Mouse (Mus musculus): ENCODE data around the gene Guca1a.
"Not testable (repeated sequence)": the region's sequence is repeated elsewhere in the genome, so short reads cannot be mapped to it uniquely, and the experiment has no call there.

Gene Guca1a

DNA sequence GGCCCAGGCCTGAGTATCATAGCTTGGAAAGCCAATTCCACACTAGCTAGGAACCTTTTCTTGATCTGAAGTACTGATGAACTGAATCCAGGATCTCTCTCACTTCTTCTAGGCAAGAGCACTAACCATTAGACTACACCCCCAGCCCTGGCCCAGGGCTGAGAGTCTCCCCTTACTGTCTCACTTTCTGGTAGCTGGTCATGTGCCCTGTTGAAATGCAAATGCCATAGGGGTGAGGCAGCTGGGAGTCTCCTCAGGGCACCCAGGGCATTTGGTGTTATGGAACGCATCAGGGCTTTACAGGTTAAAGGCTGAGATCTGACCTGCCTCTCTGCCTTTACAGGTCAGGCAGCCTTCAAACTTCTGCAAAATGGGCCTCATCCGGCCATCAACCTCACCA, 19.8 kb upstream of the Guca1a start:
- in situ Hi-C loops (cut with MboI; ENCODE audit: low sequenced_read_pairs), result no loop called here

DNA sequence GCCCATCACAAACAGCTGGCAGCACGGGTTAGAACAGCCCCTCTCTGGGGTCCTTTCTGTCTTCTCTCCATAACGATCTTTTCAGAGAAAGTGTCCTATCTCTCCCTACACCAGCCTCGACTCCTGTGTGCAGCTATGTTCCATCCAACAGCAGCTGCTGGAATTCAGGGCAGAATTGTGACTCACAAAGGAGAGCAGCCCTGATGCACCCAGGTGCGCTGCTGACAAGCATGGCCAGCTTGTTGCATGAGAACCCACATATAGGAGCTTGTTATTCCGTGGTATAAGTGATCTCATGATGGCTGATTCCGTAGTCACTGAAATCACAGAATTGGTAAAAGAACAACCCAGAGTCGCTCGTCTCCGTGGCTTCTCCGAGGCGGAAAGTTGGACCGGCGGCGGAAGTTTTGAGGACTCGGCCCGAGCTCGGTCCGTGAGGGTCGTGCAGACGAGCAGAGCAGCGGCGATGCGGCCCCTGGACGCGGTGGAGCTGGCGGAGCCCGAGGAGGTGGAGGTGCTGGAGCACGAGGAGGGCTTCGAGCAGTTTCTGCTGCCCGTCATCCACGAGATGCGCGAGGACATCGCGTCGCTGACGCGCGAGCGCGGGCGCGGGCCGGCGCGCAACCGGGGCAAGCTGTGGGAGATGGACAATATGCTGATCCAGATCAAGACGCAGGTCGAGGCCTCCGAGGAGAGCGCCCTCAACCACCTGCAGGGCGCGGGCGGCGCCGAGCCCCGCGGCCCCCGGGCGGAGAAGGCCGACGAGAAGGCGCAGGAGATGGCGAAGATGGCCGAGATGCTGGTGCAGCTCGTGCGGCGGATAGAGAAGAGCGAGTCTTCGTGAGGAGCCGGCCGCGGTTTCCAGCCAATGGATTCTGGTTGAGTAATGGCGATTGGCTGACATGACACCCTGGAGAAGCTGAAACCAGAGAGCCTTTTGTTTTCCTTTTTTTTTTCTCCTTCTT, 9.8 kb upstream of the Guca1a start:
- in situ Hi-C loops (cut with MboI; ENCODE audit: low sequenced_read_pairs), result not testable (repeated sequence)

DNA sequence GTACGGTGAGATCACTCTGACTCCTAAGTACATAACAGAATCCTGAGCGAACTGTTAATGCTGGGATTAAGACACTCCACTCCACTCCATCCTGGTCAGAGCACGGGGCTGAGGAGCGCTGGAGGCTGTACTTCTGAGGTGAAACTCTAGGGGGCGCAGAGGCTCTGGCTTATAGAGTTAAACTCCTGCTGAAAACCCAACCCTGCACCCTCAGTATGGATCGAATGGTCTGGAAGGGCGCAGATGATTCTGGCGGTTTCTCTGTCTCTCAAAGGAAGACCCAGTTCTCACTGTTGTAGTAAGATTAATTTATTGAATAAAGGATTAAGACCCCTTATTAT, 8.1 kb upstream of the Guca1a start:
- in situ Hi-C loops (cut with MboI; ENCODE audit: low sequenced_read_pairs), result no loop called here

DNA sequence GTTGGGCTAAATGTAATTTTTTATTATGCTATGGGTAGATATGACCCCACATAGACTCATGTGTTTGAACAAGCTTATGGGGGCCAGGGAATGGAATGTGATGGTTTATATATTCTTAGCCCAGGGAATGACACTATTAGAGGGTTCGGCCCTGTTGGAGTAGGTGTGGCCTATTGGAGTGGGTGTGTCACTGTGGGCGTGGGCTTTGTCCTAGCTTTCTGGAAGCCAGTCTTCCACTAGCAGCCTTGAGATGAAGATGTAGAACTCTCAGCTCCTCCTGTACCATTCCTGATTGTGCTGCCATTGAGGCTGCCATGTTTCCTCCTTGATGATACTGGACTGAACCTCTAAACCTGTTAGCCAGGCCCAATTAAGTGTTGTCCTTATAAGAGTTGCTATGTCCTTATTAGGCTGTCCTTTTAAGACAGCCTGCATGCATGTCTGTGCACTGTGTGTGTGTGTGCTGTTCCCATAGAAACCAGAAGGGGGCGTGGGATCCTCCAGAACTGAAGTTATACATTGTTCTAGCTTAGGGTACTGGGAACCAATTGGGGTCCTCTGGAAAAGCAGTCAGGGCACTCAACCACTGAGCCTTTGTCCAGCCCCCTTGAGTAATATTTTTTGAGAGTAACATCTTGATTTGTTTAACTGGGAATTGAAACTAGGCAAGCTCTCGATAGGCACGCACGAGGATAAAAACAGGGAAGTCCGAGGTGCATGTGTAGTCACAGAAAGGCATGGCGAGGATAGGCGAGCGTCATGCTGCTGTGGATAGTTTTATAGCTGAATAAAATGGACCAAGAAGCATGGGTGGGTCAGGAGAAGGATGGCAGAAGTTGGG, 7.6 kb upstream of the Guca1a start:
- in situ Hi-C loops (cut with MboI; ENCODE audit: low sequenced_read_pairs), result no loop called here

DNA sequence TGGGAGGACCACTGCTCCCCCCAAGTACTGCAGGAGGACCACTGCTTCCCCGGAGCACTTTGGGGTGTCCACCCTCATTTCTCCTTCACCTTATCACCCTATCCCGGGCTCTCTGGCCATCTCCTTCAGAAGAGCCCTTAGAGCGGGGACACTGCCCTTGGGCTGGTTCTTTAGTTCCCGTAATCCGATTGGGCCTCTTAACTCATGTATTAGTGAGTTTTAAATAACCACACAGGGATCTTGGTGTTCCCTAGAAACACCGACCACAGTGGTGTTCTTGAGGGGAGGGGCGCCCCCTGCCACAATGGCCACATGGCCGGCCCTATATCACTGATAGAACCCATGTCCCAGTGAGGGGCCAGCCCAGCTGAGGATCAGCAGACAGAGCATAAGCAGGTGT, 1.3 kb downstream of the Guca1a start:
- in situ Hi-C loops (cut with MboI; ENCODE audit: low sequenced_read_pairs), result loop anchor here (25.0 kb wide), 1 partner anchor 88 kb away; no protein-coding TSS in a partner anchor

DNA sequence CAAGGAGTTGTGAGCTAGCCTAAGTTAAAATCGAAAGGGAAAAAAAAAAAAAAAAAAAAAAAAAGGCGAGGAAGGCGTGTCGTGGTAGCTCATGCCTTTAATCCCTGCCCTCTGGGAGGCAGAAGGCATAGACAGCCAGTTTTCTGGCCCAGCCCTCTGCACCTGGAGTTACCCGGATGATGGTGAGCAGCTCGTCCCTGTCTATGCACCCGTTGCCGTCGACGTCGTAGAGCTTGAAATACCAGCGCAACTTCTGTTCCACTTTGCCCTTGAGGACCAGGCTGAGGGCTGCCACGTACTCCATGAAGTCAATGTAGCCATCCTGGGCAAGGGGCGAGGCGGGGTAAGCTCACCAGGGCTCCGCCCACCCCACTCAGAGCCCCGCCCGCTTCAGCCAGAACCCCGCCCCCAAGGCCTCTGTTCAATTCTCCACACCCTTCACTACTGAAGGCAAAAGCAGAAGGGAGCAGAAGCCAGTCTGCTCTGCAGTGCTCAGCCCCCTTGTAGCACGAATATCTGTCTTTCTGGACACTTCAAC, 4.9 kb downstream of the Guca1a start:
- in situ Hi-C loops (cut with MboI; ENCODE audit: low sequenced_read_pairs), result loop anchor here (25.0 kb wide), 1 partner anchor 92 kb away; no protein-coding TSS in a partner anchor

DNA sequence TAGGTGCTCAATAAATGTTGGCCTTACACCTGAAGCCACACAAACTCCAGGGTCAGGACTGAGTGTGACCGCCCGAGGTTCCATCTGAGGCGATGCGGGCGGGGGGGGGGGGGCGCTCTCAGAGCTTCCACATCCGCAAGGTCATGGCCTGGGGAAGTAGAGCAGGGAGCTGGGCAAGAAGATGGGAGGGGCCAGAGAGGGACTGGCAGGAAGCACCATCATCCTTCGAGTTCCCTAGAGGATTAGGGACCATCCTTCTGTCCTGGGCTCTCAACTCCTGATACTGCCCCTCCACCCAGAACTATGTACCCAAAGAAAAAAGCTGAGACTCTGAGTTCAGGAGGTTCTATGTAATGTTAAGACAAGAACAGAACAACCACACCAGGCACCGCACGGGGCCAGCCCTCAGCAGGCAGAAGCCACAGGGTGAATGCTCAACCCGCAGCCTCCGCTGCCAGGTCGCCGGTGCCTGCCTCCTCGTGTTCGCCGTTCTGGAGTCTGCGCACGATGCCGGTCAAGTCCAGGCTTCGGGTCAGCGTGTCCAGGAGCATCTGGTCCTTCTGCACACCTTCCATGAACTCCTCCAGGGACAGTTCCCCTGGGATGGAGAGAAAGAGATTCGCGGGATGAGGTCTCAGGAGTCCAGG, 6.0 kb downstream of the Guca1a start:
- in situ Hi-C loops (cut with MboI; ENCODE audit: low sequenced_read_pairs), result loop anchor here (25.0 kb wide), 1 partner anchor 93 kb away; no protein-coding TSS in a partner anchor

DNA sequence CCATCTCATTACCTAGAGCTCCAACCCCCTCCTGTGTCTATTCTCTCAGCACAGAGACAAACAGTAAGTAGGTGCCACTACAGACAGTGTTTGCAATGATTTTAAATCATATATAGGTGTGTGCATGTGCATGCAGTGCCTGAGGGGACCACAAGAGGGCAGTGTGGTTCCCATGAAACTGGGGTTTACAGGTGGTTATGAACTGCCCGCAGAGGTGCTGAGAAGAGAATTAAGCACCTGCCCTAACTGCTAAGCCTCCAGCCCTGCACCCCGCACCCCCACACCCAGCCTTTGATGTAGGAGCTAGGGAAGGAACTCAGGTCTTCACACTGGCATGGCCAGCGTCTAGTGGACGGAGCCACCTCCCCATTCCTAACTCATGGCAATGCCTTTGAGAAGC, 13.7 kb downstream of the Guca1a start:
- in situ Hi-C loops (cut with MboI; ENCODE audit: low sequenced_read_pairs), result loop anchor here (25.0 kb wide), 1 partner anchor 101 kb away; no protein-coding TSS in a partner anchor

DNA sequence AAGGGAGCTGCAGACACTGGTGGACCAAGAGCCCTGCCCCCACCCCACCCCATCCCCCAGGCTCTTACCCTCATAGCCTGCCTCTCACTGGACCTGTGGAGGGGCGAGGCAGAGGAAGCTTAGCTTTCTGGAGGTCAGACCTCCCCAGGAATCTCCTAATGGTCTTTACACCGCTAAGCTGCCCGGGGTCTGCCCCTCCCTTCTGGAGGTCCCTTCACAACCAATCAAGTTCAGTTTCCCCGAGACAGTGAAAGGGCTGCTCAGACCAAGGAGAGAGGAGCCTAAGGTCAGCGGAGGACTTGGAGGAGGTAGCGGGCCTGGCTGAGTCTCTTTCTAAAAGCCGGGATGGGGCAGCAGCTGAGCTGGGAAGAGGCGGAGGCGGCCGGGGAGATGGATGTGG, 15.2 kb downstream of the Guca1a start, which contains the start of gene Guca1b:
Gene Guca1b (plus strand): TSS at position 249 of the 400 bp plus-strand sequence.
- in situ Hi-C loops (cut with MboI; ENCODE audit: low sequenced_read_pairs), result loop anchor here (25.0 kb wide), 1 partner anchor 102 kb away; no protein-coding TSS in a partner anchor

DNA sequence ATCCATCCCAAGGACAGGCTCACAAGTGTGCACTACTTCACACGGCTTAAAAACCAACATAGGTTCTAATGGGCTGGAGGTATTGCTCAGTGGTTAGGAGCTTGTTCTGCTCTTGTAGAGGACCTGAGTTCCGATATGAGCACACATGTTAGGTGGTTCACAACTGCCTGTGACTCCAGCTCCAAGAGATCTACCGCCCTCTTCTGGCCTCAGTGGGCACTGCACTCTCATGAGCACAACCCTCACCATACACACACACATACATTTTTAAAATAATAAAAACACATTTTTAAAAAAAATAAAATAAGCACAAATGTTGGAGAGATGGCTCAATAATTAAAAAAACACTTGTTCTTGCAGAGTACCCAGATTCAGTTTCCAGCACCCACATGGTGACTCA, 16.3 kb downstream of the Guca1a start:
- in situ Hi-C loops (cut with MboI; ENCODE audit: low sequenced_read_pairs), result loop anchor here (25.0 kb wide), 1 partner anchor 103 kb away; no protein-coding TSS in a partner anchor

DNA sequence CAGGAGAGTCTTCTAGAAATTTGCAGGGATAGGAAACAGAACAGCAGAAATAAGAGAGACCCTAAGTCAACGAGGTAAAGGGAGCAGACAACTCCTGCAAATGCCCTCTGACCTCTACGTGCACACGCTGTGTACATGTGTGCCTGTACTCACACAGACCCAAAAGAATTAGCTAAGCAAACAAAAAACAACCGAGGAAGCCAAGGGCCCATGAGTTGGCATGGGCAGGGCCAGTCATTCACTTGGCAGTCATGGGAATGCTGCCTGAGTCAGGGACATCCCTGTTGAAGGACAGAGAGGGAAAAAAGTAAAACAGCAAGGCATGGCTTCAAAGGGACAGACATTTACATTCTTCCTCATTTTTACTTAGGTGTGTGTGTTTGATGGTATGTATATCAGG, 17.1 kb downstream of the Guca1a start:
- in situ Hi-C loops (cut with MboI; ENCODE audit: low sequenced_read_pairs), result loop anchor here (25.0 kb wide), 1 partner anchor 104 kb away; no protein-coding TSS in a partner anchor

DNA sequence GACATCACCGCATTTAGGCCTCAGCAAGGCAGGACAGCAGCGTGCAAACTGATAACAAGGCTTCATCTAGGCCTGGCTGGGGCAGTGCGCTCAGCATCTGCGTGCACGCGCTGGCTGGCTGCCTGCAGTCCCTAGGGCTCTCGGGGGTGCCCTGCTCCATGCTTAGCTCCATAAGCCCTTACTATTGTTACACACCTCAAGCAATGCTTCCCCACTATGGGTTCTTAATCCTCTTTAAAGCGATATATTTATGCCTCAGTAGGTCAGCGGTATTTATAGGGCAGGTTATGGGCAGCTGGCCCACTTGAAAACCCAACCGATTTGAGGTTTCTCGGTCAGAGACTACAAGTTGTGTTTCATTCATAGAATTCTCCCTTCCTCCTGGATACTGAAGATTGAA, 18.5 kb downstream of the Guca1a start:
- in situ Hi-C loops (cut with MboI; ENCODE audit: low sequenced_read_pairs), result loop anchor here (25.0 kb wide), 1 partner anchor 105 kb away; no protein-coding TSS in a partner anchor

DNA sequence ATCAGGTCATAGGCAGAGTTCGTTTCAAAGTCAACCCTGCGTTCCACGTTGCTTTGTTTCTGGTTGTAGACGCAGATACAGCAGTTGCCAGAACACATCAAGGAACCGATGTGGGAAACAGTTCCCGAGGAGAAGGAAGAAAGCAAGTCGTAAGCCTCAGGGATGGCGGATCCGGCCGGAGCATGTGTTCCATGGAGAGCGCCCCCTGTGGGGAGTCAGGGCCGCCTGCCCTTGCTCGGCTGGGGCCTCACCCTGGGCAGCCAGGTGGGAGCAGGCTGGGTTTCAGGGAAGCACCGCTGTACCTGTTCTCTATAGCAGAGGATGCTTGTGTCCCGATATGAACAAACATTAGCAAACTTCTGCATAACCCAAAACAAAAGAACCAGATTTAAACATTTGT, 22.3 kb downstream of the Guca1a start:
- in situ Hi-C loops (cut with MboI; ENCODE audit: low sequenced_read_pairs), result loop anchor here (25.0 kb wide), 1 partner anchor 109 kb away; no protein-coding TSS in a partner anchor

DNA sequence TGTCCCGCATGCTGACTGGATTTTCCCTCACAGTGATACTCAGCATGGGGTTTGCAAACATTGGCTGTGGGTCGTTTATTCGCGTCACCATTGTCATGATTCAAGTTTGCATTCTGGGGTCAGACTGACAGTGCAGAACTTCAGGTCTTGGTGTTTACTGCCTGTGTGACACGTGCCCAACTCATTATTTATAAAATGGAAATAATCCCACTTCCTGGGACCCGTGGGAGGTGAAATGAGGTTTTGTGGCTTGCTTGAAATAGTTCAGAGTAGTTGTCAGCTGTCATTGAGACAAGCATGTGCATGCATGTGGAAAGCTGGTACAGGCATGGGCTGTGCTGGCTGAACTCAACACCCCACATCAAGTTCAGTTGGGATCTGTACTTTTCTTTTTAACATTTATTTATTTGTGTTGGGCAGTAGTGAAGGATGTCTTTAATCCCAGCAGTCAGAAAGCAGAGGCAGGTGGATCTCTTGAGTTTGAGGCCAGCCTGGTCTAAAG, 23.6 kb downstream of the Guca1a start:
- in situ Hi-C loops (cut with MboI; ENCODE audit: low sequenced_read_pairs), result loop anchor here (25.0 kb wide), 1 partner anchor 110 kb away; no protein-coding TSS in a partner anchor

DNA sequence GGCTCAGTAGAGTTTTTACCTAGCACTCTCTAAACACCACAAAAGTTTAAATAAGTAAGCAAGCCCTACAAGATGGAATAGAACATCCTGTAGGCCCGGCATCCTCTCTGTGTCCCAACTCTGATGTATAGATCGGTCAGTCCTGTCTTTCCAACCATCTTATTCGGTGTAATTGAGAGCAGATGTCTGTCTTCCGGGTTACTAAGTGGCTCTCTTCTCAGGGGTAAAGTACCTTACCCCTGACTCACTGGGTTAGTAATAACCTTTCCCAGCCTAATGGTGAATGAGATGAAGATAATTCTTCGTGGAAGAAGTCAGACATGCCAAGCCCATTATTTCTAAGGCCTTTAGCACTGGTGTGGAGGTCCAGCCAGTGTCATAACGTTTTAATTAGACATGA, 26.4 kb downstream of the Guca1a start:
- in situ Hi-C loops (cut with MboI; ENCODE audit: low sequenced_read_pairs), result no loop called here

DNA sequence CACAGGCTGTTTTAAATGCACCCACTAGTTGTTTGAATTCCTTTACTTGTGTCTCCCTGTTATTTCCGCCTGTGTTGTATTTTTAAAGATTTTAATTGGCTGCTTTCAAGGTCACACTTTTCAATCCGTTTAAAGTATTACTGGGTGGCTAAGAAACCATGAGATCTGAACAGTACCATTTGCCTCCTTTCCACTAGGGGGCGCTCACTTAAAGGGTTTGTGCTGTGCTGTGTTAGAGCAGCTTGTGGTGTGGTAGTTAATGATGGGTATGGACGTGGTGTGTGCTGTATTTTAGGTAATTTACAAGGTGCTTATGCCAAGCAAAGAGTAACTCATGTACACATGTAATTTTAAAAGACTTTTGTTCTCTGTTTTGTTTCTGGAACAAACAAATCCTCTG, 28.9 kb downstream of the Guca1a start:
- in situ Hi-C loops (cut with MboI; ENCODE audit: low sequenced_read_pairs), result no loop called here

DNA sequence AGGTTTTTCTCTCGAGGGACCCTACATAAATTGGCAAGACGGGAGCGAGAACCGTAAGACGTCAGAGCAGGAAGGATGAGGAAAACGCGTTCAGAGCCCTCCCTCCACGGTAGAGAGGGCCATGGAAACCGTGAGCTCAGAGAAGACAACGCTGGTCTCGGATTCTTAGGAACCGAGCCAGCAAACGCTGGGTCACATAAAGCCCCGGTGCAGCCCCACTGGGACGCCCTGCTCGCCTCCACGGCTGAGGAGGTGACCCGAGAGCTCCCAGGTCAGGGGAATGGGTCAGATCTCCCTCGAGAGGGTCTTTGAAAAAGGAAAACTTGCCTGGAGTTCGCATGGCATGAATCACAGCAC, 31.3 kb downstream of the Guca1a start:
- in situ Hi-C loops (cut with MboI; ENCODE audit: low sequenced_read_pairs), result no loop called here

DNA sequence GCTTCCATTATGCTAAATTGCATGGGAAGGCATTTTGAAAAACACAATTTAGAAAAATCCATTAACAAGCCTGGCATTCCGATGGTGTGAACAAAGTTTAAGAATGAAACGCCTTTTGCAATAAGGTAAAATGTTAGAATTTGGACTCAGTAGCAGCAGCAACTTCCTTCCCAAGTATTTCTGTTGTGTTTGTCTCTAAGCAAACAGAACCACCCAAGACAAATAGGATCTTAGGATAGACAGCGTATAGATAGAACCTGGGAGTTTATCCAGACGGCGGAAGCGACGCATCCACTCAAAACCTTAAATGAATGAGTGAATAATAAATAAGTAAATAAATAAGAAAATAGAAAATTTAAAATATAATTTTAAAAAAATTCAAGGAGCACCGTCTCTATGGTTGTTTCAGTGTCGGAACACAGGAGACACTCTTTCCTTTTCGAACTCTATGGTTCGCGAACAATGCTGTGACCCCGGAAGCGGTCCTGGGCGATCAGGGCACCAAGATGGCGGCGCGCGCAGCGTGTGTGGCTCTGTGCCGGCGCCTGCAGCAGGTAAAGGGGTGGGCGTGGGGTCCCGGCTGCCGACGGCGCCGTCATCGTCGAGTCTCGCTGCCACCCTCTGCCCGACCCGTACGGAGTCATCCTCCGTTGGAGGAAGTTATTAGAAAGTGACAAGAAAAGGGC, 31.8 kb downstream of the Guca1a start, which contains the start of gene Mrps10:
Gene Mrps10 (plus strand): TSS at position 487 of the 686 bp plus-strand sequence.
- in situ Hi-C loops (cut with MboI; ENCODE audit: low sequenced_read_pairs), result no loop called here

DNA sequence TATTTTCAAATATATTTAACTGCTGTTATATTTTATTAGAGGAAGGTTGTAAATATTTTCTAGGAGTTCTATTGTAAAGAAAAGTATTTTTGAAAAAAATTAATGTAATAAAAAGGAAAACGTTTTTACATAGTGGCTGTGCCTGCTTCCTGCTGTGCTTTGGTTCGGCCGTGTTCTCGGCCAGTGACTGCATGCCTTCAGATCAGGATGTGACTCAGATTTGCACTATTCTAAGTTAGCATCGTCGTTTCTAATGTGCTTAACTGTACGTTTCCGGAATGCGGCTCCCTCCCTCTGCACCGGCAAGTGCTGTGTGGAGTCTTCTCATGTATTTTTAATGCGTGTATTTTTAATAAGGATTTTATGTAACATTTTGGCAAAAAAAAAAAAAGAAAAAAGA, 39.0 kb downstream of the Guca1a start:
- in situ Hi-C loops (cut with MboI; ENCODE audit: low sequenced_read_pairs), result no loop called here

DNA sequence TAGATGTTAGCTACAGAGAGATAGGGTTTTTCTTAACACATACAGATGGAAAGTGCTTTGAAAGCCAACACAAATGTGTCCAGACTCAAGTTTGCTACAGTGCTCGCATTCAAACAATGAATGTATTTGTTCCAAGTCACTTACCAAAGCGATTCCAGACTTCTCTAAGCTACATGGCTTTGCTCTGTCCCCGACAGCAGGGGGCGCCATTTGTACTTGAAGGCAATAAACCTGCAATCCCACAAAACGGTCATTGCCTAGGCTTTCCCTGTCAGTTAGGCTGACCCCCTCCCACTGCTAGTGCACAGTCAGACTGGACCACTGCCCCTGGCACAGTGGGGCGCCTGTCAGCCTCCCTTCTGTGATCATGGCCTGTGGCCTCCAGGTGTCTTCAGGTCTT, 40.4 kb downstream of the Guca1a start:
- in situ Hi-C loops (cut with MboI; ENCODE audit: low sequenced_read_pairs), result no loop called here

Measured in CH12F3 (cell line).